Mouse (Mus musculus): ENCODE measurements around the gene Sbk2. TPM values are rescaled to one million over a fixed set of nuclear protein-coding genes. Genes with fewer than 3 reads are reported as not detected.

The Sbk2 gene
- polyA plus RNA-seq, 1 experiment from 2014 or later: 0.26 TPM

- H3K36me3 ChIP-seq (ENCODE audit: control insufficient read depth, insufficient read depth, low read length): peaks cover 2% of the 10 kb centered on the region; the same call in 1 of the 2 replicates
- ATAC-seq (ENCODE audit: insufficient read depth, low FRiP score): peak; percentile 74
Observed at GRCm38 (mm10) chr7:4925441-4926381, 38.5 kb downstream of the Sbk2 start, which contains the start of gene Ssc5d. TSS of gene Ssc5d (plus strand) at chr7:4925785.

DNA sequence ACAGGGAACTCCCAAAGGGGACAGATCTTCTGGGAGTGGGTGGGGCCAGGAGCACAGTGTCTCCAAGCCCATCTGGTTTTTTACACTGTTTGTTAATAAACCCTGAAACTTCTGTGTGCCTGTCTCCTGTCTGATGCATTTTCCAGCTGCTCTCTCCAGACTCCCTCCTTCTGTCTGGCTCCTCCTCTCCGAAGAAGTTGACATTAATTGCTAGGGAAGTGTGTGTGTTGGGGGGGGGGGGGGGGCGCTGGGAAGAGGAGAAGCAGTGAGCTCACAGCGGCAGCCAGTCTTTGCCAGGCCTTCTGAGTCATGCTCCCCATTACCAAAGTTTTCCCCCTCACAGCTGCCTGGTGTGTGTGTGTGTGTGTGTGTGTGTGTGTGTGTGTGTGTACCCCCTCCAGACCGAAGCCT is 39.3 kb downstream of the Sbk2 start:
- Histone ChIP-seq H3K36me3 (ENCODE audit: control insufficient read depth, insufficient read depth, low read length) (peaks cover 10% of the 10 kb centered on the region; the same call in 1 of the 2 replicates), H3K27ac (ENCODE audit: low read length) (peak overlapping the region; percentile 95), H3K9ac (ENCODE audit: low read length) (peak overlapping the region; percentile 66; the same call in 1 of the 2 replicates), H3K4me1 (ENCODE audit: control insufficient read depth, insufficient read depth, low read length) (peaks cover 45% of the 10 kb centered on the region), H3K27me3 (ENCODE audit: control insufficient read depth, insufficient read depth, low read length) (no peaks in the 10 kb centered on the region), H3K9me3 (replicated peaks; ENCODE audit: control insufficient read depth, low read length) (no peaks in the 10 kb centered on the region), H3K4me2 (ENCODE audit: low read depth, low read length) (peak overlapping the region; percentile 62), H3K4me3 (replicated peaks; ENCODE audit: low read length) (peak overlapping the region; percentile 4; the same call in 1 of the 2 replicates)
- 3% methylated on average over 3 of the region's 4 CpGs for WGBS
- peak; percentile 53 for ATAC-seq (ENCODE audit: insufficient read depth, low FRiP score)

More at GRCm38 (mm10) chr7:4925441-4926381, 38.5 kb downstream of the Sbk2 start, which contains the start of gene Ssc5d:
- peak within 1 kb of the TSS; percentile 66 for H3K9ac ChIP-seq (ENCODE audit: low read length)
- peak within 1 kb of the TSS; percentile 95 for H3K27ac ChIP-seq (ENCODE audit: low read length)
- no peaks in the 10 kb centered on the region for H3K27me3 ChIP-seq (ENCODE audit: control insufficient read depth, insufficient read depth, low read length)
- 13% methylated on average over 6 of the region's 6 CpGs for WGBS
- H3K4me2 ChIP-seq (ENCODE audit: low read depth, low read length): peak within 1 kb of the TSS; percentile 62
- H3K4me1 ChIP-seq (ENCODE audit: control insufficient read depth, insufficient read depth, low read length): peaks cover 45% of the 10 kb centered on the region
- H3K4me3 ChIP-seq (replicated peaks; ENCODE audit: low read length): peak within 1 kb of the TSS; percentile 4
- H3K9me3 ChIP-seq (replicated peaks; ENCODE audit: control insufficient read depth, low read length): no peaks in the 10 kb centered on the region

DNA sequence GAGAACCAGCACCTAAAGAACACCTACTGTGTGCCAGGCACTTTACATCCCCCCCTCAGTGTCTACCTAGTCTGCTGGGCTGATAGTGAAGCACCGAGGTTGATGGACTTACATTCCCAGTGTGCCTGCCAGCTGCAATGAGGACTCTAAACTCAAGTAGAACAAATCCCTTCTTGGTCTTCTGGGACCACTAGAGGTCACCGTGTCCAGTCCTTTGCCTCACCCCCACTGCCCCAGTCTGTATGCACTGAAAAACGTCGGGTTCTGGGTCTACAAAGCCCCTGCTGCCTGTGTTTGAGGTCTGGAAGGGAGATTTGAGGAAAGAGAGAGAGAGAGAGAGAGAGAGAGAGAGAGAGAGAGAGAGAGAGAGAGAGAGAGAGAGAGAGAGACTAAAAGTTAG is 39.7 kb downstream of the Sbk2 start:
- peaks cover 45% of the 10 kb centered on the region for H3K4me1 ChIP-seq (ENCODE audit: control insufficient read depth, insufficient read depth, low read length)
- peak overlapping the region; percentile 28; the same call in 1 of the 2 replicates for H3K4me3 ChIP-seq (replicated peaks; ENCODE audit: low read length)
- H3K36me3 ChIP-seq (ENCODE audit: control insufficient read depth, insufficient read depth, low read length): peaks cover 14% of the 10 kb centered on the region; the same call in 1 of the 2 replicates
- no peak for ATAC-seq (ENCODE audit: insufficient read depth, low FRiP score)
- no peaks in the 10 kb centered on the region for H3K9me3 ChIP-seq (replicated peaks; ENCODE audit: control insufficient read depth, low read length)
- WGBS: 1% methylated on average over 4 of the region's 4 CpGs
- H3K4me2 ChIP-seq (ENCODE audit: low read depth, low read length): peak overlapping the region; percentile 62
- no peaks in the 10 kb centered on the region for H3K27me3 ChIP-seq (ENCODE audit: control insufficient read depth, insufficient read depth, low read length)
- peak overlapping the region; percentile 95 for H3K27ac ChIP-seq (ENCODE audit: low read length)
- peak overlapping the region; percentile 58 for H3K9ac ChIP-seq (ENCODE audit: low read length)

DNA sequence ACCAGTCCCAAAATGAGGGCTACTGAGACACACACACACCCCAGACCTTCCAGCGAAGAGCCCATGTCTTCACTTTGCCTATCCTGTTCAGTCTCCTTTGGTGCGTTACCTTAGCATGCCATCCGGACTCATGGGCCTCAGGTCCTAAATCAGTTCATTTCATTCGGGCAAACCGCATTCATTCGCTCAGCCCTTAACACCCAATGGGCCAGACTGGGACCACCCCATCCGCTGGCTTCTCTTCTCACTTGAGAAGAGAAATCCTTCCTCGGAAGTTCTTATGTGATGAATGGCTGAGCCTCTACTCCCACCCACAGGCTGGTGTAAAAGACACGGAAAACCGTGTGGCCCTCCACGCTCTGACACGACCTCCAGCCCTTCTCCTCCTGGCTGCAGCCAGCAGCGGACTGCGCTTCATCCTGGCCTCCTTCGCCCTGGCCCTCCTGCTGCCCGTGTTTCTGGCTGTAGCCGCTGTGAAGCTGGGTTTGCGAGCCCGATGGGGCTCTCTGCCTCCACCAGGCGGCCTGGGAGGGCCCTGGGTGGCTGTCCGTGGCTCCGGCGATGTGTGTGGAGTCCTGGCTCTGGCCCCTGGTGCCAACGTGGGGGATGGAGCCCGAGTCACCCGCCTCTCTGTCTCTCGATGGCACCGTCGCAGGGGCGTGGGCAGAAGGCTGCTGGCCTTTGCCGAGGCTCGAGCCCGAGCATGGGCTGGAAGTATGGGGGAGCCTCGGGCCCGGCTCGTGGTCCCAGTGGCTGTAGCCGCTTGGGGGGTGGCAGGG is 40.4 kb downstream of the Sbk2 start:
- ATAC-seq (ENCODE audit: insufficient read depth, low FRiP score): no peak
- peaks cover 45% of the 10 kb centered on the region for H3K4me1 ChIP-seq (ENCODE audit: control insufficient read depth, insufficient read depth, low read length)
- H3K9ac ChIP-seq (ENCODE audit: low read length): peak overlapping the region; percentile 58
- H3K27ac ChIP-seq (ENCODE audit: low read length): peak overlapping the region; percentile 95
- no peaks in the 10 kb centered on the region for H3K27me3 ChIP-seq (ENCODE audit: control insufficient read depth, insufficient read depth, low read length)
- no peaks in the 10 kb centered on the region for H3K9me3 ChIP-seq (replicated peaks; ENCODE audit: control insufficient read depth, low read length)
- WGBS: 7% methylated on average over 37 of the region's 37 CpGs
- H3K36me3 ChIP-seq (ENCODE audit: control insufficient read depth, insufficient read depth, low read length): peaks cover 18% of the 10 kb centered on the region; the same call in 1 of the 2 replicates
- peak overlapping the region; percentile 62 for H3K4me2 ChIP-seq (ENCODE audit: low read depth, low read length)
- H3K4me3 ChIP-seq (replicated peaks; ENCODE audit: low read length): peak overlapping the region; percentile 28

- H3K9me3 ChIP-seq (replicated peaks; ENCODE audit: control insufficient read depth, low read length): no peaks in the 10 kb centered on the region
- H3K4me2 ChIP-seq (ENCODE audit: low read depth, low read length): peak overlapping the region; percentile 62
- peak overlapping the region; percentile 35 for H3K4me3 ChIP-seq (replicated peaks; ENCODE audit: low read length)
- peak overlapping the region; percentile 95 for H3K27ac ChIP-seq (ENCODE audit: low read length)
- H3K4me1 ChIP-seq (ENCODE audit: control insufficient read depth, insufficient read depth, low read length): peaks cover 45% of the 10 kb centered on the region
- 2% methylated on average over 14 of the region's 14 CpGs for WGBS
- peaks cover 18% of the 10 kb centered on the region; the same call in 1 of the 2 replicates for H3K36me3 ChIP-seq (ENCODE audit: control insufficient read depth, insufficient read depth, low read length)
- H3K9ac ChIP-seq (ENCODE audit: low read length): peak overlapping the region; percentile 58
- H3K27me3 ChIP-seq (ENCODE audit: control insufficient read depth, insufficient read depth, low read length): no peaks in the 10 kb centered on the region
- no peak for ATAC-seq (ENCODE audit: insufficient read depth, low FRiP score)
Observed at GRCm38 (mm10) chr7:4922931-4923565, 41.2 kb downstream of the Sbk2 start.

- peak overlapping the region; percentile 35 for H3K4me3 ChIP-seq (replicated peaks; ENCODE audit: low read length)
- no peak for ATAC-seq (ENCODE audit: insufficient read depth, low FRiP score)
- H3K9ac ChIP-seq (ENCODE audit: low read length): peak overlapping the region; percentile 58
- under 1% methylated on average over 14 of the region's 14 CpGs for WGBS
- peak overlapping the region; percentile 7 for H3K27ac ChIP-seq (ENCODE audit: low read length)
- H3K36me3 ChIP-seq (ENCODE audit: control insufficient read depth, insufficient read depth, low read length): peaks cover 18% of the 10 kb centered on the region; the same call in 1 of the 2 replicates
- H3K4me1 ChIP-seq (ENCODE audit: control insufficient read depth, insufficient read depth, low read length): peaks cover 45% of the 10 kb centered on the region
- no peaks in the 10 kb centered on the region for H3K9me3 ChIP-seq (replicated peaks; ENCODE audit: control insufficient read depth, low read length)
- peak overlapping the region; percentile 62 for H3K4me2 ChIP-seq (ENCODE audit: low read depth, low read length)
- H3K27me3 ChIP-seq (ENCODE audit: control insufficient read depth, insufficient read depth, low read length): no peaks in the 10 kb centered on the region
Observed at GRCm38 (mm10) chr7:4922508-4922907, 41.7 kb downstream of the Sbk2 start.

DNA sequence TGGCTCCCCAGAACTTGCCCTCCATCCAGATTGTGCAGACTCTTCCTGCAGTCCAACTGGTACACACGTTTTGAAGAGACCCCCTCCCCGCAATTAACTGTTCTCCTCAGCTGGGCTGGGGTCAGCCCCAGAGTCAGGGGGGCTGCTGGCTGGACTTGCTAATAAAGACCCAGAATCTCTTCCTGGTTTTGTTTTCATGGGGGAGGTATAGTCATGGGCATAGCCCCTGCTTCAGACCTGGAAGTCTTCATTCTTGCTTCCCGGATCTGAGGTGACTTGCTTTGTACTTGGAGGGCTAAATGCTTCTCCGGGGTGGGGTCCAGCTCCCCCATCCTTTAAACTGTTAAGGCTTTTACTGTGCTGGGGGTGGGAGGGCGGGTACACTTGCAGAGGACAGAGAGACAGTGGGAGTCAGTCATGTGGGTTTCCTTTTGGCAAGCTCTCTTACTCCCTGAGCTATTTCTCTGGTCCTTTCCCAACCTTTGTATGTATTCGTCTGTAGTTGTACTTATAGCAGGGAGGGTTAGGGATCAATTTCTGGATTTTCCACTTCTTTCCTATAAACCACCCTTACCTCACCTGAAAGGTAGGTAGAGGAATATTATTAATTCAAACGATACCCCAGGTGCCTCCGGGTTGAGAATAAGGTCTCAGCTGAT is 42.3 kb downstream of the Sbk2 start, which contains the start of gene Nat14:
Nat14 (plus strand) TSS at position 205 of the 659 bp plus-strand sequence.
- H3K4me1 ChIP-seq (ENCODE audit: control insufficient read depth, insufficient read depth, low read length): peaks cover 44% of the 10 kb centered on the region
- peak within 1 kb of the TSS; percentile 58 for H3K9ac ChIP-seq (ENCODE audit: low read length)
- H3K4me3 ChIP-seq (replicated peaks; ENCODE audit: low read length): peak within 1 kb of the TSS; percentile 35
- peak within 1 kb of the TSS; percentile 62 for H3K4me2 ChIP-seq (ENCODE audit: low read depth, low read length)
- no peak for ATAC-seq (ENCODE audit: insufficient read depth, low FRiP score)
- peak within 1 kb of the TSS; percentile 36 for H3K27ac ChIP-seq (ENCODE audit: low read length)
- no peaks in the 10 kb centered on the region for H3K27me3 ChIP-seq (ENCODE audit: control insufficient read depth, insufficient read depth, low read length)
- WGBS: 35% methylated on average over 8 of the region's 8 CpGs
- no peaks in the 10 kb centered on the region for H3K9me3 ChIP-seq (replicated peaks; ENCODE audit: control insufficient read depth, low read length)
- peaks cover 18% of the 10 kb centered on the region; the same call in 1 of the 2 replicates for H3K36me3 ChIP-seq (ENCODE audit: control insufficient read depth, insufficient read depth, low read length)

Data from stomach, embryonic 16.5 days (tissue).